Comparison of ENCODE assay signal across 21 mouse cellular contexts in the genomic region with DNA sequence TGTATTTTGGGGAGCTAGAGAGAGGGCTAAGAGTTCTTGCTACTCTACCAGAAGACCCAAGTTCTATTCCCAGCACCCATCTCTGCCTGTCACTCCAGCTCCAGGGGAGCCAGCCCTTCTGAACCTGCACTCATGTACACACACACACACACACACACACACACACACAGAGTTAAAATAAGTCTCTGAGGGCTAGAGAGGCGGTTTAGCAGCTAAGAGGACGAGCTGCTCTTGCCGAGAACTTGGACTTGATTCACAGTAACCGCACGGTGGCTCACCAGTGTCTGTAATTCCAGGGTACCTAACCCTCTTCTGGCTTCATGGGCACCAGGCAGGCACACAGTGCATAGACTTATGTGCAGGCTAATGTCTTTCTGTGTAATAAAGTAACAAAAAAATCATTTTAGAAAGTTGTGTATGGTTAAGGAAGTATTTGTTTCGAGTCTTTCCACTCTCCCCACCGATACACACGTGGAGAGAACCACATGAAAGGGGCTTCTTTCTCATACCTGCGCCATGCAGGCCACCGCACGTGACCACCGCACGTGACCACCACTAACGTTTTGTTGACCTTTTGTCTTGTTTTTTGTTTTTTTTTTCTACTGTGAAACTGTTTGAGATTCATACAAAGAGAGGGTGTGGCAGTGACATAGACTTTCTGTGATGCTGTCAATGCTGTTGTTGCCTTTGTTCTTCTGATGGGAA. TPM values are rescaled to one million over a fixed set of nuclear protein-coding genes. Genes with fewer than 3 reads are reported as not detected.
DNase-seq lines count a peak whose midpoint lies in the region.
"Had no signal": no experiment of that assay in that cellular context is flagged by ENCODE, and none has a peak within 500 bp of the region (broad histone marks: within the 10 kb centered on the region; RNA-seq: fewer than 3 reads in every experiment).

No protein-coding gene starts in this region.

- H3K9me3 ChIP-seq in heart, embryonic 10.5 days: no peaks in the 10 kb centered on the region
- H3K9me3 ChIP-seq: embryonic facial prominence, embryonic 15.5 days; forebrain, embryonic 10.5 days; heart, embryonic 15.5 days; hindbrain, embryonic 10.5 days had no signal

- WGBS in heart, embryonic 10.5 days: 90% methylated on average over 14 of the region's 14 CpGs

- no peak overlapping the region for H3K4me3 ChIP-seq in heart, embryonic 10.5 days
- H3K4me3 ChIP-seq: embryonic facial prominence, embryonic 15.5 days; erythroblast, embryonic 14.5 days; forebrain, embryonic 10.5 days; gastrocnemius, adult 2 months; heart, embryonic 15.5 days; hindbrain, embryonic 10.5 days had no signal

- DNase-seq in heart, embryonic 10.5 days (ENCODE audit: low spot score): peak; percentile 53
- no peak for DNase-seq in heart, adult 18-20 months
- DNase-seq in CD8-positive naive resting alpha-beta T cell, adult 2 months (ENCODE audit: low read depth in 2 of 2, low spot score in 2 of 2): peak; percentile 6 to 19
- peak; percentile 37 for DNase-seq in ZHBTc4 (ENCODE audit: low read depth, low spot score)
- no peak for DNase-seq in thymus, adult 18-20 months
- no peak for DNase-seq in layer of hippocampus, postnatal 10 days (ENCODE audit: low spot score in 2 of 2)
- DNase-seq in adrenal gland, adult (ENCODE audit: inconsistent age in 2 of 2, low spot score in 1 of 2): no peak
- DNase-seq: adrenal gland, adult 2 months; adrenal gland, postnatal 25 days; cerebellum, adult 18-20 months; cerebellum, adult 9-11 months; cerebellum, postnatal 36 days; gastrocnemius, adult 2 months; gastrocnemius, postnatal 25 days; kidney, adult 11 months had no signal

- no peak overlapping the region for H3K27ac ChIP-seq in heart, embryonic 10.5 days
- H3K27ac ChIP-seq: embryonic facial prominence, embryonic 15.5 days; forebrain, embryonic 10.5 days; gastrocnemius, adult 2 months; heart, embryonic 15.5 days; hindbrain, embryonic 10.5 days; hindbrain, embryonic 14.5 days had no signal

- H3K4me1 ChIP-seq in heart, embryonic 10.5 days: no peaks in the 10 kb centered on the region
- H3K4me1 ChIP-seq: embryonic facial prominence, embryonic 15.5 days; forebrain, embryonic 10.5 days; hindbrain, embryonic 10.5 days had no signal

- no peaks in the 10 kb centered on the region for H3K27me3 ChIP-seq in heart, embryonic 10.5 days (ENCODE audit: insufficient read depth, poor library complexity, severe bottlenecking)
- H3K27me3 ChIP-seq: embryonic facial prominence, embryonic 15.5 days; heart, embryonic 15.5 days had no signal

- H3K36me3 ChIP-seq in heart, embryonic 10.5 days: peaks cover 83% of the 10 kb centered on the region

RNA-seq across cellular contexts. Expression of gene Syde2, which starts 16.8 kb away (rescaled TPM):
- 3.1 and 3.4 TPM in 2 replicates for polyA plus RNA-seq in heart, embryonic 10.5 days (2016; fragmentation: Nextera tagmentation; extraction: Ambion mirVana)
- 10 to 100 TPM; 16.2 to 16.7 TPM for total RNA-seq in heart, adult 18-20 months (2021)
- 1 to 10 TPM; 3.5 to 3.7 TPM for total RNA-seq in layer of hippocampus, postnatal 10 days (2021)
- polyA plus RNA-seq: erythroblast, embryonic 14.5 days had no signal

Comparison
In these comparisons a context has a peak if more than half of its experiments do, and no peak if none do; other contexts are left out.
1. DNase-seq: peak in heart, embryonic 10.5 days (single experiment), CD8-positive naive resting alpha-beta T cell, adult 2 months (2 of 2) and ZHBTc4 (single experiment); none in heart, adult 18-20 months (0 of 2), thymus, adult 18-20 months (0 of 2), layer of hippocampus, postnatal 10 days (0 of 2) and adrenal gland, adult (0 of 2).